Mouse (Mus musculus) olfactory bulb, adult 2 months (tissue): Measurements from ENCODE around the gene Mpc1. TPM values are rescaled to one million over a fixed set of nuclear protein-coding genes. Genes with fewer than 3 reads are reported as not detected.

Experiments
- H3K27ac ChIP-seq: fragments of 200-500 bp; 2 replicates; pipeline ENCODE4 v1.5.1; 2012; ENCODE audit warnings: low read depth, low read length; ENCODE audit not compliant: insufficient read depth
- H3K4me1 ChIP-seq: fragments of 200-500 bp; 2 replicates; pipeline ENCODE4 v1.6.1; 2012; ENCODE audit warnings: low read length; ENCODE audit not compliant: control insufficient read depth, insufficient read depth
- H3K4me3 ChIP-seq: fragments of 200-500 bp; 2 replicates; pipeline ENCODE4 v1.5.1; 2012; ENCODE audit warnings: mild to moderate bottlenecking, low read depth, low read length, moderate library complexity; ENCODE audit not compliant: insufficient read depth
- CTCF ChIP-seq: fragments of 200-500 bp; IDR thresholded peaks from 2 replicates; pipeline ENCODE4 v1.5.1; 2012; ENCODE audit warnings: low read depth, mild to moderate bottlenecking, low read length, moderate library complexity; ENCODE audit not compliant: insufficient read depth
- POLR2A ChIP-seq: fragments of 200-500 bp; IDR thresholded peaks from 2 replicates; pipeline ENCODE4 v1.6.1; 2012; ENCODE audit warnings: mild to moderate bottlenecking, low read depth, low read length, moderate library complexity; ENCODE audit not compliant: insufficient read depth
- WGBS: fragments of 180-500 bp; shearing (Covaris S2); methylation state at CpG from one replicate; pipeline ENCODE4 v1.1.7; 2018; 5-methylcytosine and 5-hydroxymethylcytosine counted together
- polyA plus RNA-seq: library from polyadenylated mRNA; stranded (reverse); fragments of >200 nt; gene quantifications from 2 replicates; pipeline ENCODE4 v1.2.4, GENCODE M21; 2012; ENCODE audit warnings: low replicate concordance; ENCODE audit not compliant: missing spikeins, insufficient read depth, insufficient read length

Mpc1 gene
- polyA plus RNA-seq: not detected in 2 replicates

DNA sequence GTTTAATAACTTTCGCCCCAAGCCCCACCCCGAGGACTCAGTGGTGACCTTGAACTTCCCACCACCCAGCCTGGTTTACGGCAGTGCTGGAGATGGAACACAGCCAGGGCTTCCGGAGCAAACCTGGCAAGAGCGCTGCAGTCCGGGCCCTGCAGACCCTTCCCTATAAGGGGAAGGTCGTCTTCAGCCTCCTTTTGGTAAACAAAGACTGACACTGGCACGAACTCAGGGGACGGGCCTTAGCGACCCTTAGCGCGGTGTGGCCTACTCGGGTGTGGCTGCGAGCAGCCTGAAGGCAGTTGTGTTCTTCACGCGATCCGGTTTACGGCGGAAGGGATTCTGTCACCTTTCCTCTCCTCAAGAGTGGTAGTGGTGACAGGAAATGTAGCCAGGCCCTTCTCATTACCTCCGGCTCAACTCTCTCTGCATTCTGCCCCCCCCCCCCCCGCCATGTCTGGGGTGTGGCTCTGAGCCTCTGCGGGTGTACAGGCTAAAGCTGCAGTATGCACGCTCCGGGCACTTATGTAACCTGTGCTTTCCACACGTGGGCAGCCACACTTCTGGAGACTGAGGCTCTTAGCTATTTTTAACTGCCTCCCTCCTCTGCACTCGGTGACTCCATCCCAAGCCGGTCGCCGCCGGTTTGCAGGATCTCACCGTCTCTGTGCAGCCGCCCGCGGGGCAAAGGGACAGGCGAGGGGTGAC lies at the start of gene Mpc1:
TSS of gene Mpc1 (plus strand) at position 84 of the 705 bp plus-strand sequence.
- Histone ChIP-seq H3K4me1 (peaks cover 12% of the 10 kb centered on the region; the same call in 1 of the 2 replicates), H3K4me3 (peak within 1 kb of the TSS; percentile 91), H3K27ac (peak within 1 kb of the TSS; percentile 97)
- WGBS: 1% methylated on average over 35 of the region's 35 CpGs
- TF ChIP-seq CTCF (no peak), POLR2A (no peak)

DNA sequence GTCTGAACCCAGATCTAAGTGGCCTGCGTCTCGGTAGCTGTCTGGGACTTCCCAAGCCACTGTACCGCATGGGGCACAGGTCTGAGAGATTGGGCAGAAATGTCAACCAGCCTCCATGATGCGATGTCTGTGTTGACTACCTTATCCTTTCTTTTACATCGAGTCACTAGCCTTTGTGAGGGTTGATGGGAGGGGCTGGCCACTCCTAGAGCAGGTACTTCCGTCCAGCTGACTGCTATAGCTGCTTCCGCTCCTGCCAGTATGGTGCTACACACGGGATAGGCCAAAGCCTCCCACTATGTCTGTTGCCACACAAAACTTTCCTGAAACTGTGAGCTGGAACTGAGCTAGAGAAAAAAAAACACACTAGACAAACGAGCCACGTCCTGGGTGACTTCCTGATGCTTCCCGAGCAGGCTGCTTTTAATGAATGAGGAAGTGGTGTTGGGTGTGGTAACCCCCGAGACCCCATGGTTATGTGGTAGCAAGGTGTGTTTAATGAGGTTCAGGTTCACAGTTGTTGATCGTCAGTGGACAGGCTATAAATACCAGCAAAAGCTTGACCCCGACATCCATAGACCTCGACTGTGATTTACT lies 49.0 kb upstream of the Mpc1 start:
- Histone ChIP-seq H3K4me3 (no peak overlapping the region), H3K4me1 (no peaks in the 10 kb centered on the region), H3K27ac (no peak overlapping the region)
- TF ChIP-seq POLR2A (no peak), CTCF (no peak)
- 82% methylated on average over 15 of the region's 15 CpGs for WGBS

DNA sequence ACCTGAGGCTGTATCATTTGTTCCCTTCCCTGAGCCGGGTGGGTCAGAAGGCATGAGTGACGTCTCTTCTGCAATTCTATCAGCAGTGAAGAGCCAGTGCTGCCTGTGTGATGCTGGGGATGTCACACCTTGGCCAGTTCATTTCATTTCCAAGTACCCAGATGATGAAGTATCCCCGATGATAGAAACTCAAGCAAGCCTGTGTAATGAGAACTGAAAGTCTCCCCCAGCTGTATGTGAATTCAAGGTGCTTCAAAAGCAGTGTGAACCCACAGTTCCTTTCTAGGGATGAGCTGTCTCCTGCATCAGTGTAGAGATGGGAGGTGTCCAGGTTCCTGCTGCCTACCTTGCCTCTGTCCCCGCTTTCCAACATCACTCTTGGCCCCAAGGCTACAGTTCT lies 48.2 kb upstream of the Mpc1 start:
- TF ChIP-seq POLR2A (no peak), CTCF (no peak)
- Histone ChIP-seq H3K4me3 (no peak overlapping the region), H3K4me1 (no peaks in the 10 kb centered on the region), H3K27ac (no peak overlapping the region)
- WGBS: 88% methylated on average over 4 of the region's 4 CpGs

DNA sequence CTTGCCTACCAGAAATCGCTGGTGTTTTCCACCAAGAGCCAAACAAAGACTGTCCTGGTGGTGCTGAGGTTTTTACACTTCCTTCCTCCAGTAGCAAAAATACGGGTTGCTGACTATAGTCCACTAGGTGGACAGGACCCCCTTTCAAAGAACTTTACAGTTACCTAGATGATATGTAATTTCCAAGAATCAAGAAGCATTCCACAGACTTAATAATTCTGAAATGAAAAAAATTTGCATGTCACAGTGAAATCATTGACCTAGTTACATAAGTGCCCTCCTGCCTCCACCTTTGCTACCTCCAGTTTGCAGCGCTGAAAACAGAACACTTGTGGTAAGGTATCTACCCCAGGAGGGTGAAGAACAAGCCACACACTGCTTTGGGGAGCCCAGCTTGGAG lies 47.0 kb upstream of the Mpc1 start, which contains the start of gene Ccr6:
TSS of gene Ccr6 (plus strand) at position 301 of the 400 bp plus-strand sequence.
- TF ChIP-seq POLR2A: no peak
- TF ChIP-seq CTCF: no peak
- 88% methylated on average over 3 of the region's 3 CpGs for WGBS
- H3K4me3 ChIP-seq: no peak within 1 kb of the TSS

DNA sequence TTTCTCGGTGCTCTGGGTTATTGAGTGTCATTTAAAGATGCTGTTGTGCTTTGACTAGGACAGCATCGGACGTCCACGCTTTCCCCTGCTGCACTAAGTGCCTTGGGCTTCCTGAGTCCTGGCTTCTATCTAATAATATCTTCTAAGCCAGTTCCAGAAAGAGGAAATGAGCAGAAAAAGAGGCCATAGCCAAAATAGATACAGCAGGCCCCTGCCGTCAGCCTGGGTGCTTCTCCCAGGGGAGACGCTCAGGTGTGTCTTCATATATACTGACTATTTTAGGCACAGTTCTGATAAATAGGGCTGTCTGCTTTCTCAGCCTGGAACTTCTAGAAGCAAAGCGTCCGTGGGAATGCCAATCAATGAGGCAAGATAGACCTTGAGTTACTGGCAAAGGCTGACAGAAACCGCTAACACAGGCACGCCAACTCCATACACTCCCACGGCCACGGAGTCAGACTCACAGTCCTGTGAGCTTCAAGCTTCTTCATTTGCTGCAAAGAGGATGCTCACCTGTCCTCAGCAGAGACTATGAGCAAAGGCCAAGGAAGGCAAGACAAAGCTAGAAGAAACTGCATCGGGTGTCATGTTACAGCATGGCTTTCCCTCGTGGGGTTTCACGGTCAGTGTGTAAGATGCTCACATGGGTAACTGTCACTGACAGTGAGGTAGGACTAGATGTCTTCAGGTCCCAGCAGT lies 44.5 kb upstream of the Mpc1 start:
- no peak overlapping the region for H3K27ac ChIP-seq
- H3K4me1 ChIP-seq: no peaks in the 10 kb centered on the region
- TF ChIP-seq POLR2A (no peak), CTCF (no peak)
- H3K4me3 ChIP-seq: no peak overlapping the region
- 83% methylated on average over 15 of the region's 15 CpGs for WGBS

More for the DNA sequence above, 47.0 kb upstream of the Mpc1 start, which contains the start of gene Ccr6:
- Histone ChIP-seq H3K4me1 (no peaks in the 10 kb centered on the region), H3K27ac (no peak within 1 kb of the TSS)

DNA sequence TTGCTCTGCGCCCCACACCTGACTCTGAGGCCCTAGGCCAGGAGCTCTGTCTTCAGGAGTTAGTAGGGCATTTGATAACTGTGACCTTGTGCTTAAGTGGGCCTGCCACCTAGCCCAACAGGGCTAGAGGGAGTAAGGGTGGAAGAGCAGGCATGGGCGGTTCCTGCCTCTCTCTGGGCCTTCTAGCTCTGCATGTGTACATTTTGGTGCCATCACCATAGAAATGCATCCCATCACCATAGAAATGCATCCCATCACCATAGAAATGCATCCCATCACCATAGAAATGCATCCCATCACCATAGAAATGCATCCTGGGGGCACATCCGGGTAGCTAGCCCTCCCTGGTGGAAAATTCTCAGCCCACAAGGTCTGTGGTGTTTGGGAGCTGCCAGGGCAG lies 43.1 kb upstream of the Mpc1 start:
- 71% methylated on average over 3 of the region's 3 CpGs for WGBS

DNA sequence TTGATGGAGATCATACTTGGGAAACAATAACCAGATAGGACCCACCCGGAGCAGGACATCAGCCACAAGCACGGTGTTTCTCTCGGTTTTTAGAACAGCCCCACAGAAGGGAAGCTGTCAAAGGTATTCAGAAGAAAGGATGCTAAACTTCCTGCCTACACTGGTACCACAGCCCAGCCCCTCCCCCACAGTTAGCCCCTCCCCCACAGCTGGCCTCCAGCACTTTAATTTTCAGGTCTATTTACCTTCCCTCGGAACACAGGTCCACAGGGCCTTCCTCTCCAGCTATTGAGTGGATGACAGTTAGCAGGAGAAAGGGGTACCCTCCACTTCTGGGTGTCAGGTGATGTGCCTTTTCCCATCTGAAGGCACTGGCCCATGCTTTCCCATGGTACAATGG lies 42.2 kb upstream of the Mpc1 start:
- 84% methylated on average over 4 of the region's 4 CpGs for WGBS
- H3K27ac ChIP-seq: no peak overlapping the region
- TF ChIP-seq CTCF: no peak
- no peak for TF ChIP-seq POLR2A

More for the DNA sequence above, 43.1 kb upstream of the Mpc1 start:
- Histone ChIP-seq H3K4me3 (no peak overlapping the region), H3K4me1 (no peaks in the 10 kb centered on the region), H3K27ac (no peak overlapping the region)
- TF ChIP-seq POLR2A: no peak
- TF ChIP-seq CTCF: no peak

DNA sequence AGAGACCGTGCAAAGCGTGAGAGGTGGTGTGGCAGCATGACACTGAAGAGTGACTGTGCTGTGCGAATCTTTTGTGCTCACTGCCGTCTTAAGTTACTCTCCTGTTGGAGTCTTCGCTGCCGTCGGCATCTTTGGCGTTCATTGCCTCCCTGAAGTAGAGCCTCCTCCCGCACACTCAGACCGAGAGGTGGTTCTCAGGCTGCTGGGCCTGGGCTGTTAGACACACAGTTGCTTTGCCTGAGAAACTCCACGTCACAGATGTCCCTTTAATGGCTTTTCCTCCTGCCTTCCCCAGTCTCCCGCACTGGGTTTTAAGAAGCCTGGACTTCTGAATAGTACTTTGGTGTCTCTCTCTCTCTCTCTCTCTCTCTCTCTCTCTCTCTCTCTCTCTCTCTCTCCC lies 41.1 kb upstream of the Mpc1 start:
- no peak overlapping the region for H3K4me3 ChIP-seq
- H3K27ac ChIP-seq: no peak overlapping the region
- no peak for TF ChIP-seq CTCF
- H3K4me1 ChIP-seq: no peaks in the 10 kb centered on the region
- 77% methylated on average over 12 of the region's 12 CpGs for WGBS

More for the DNA sequence above, 42.2 kb upstream of the Mpc1 start:
- Histone ChIP-seq H3K4me1 (no peaks in the 10 kb centered on the region), H3K4me3 (no peak overlapping the region)

DNA sequence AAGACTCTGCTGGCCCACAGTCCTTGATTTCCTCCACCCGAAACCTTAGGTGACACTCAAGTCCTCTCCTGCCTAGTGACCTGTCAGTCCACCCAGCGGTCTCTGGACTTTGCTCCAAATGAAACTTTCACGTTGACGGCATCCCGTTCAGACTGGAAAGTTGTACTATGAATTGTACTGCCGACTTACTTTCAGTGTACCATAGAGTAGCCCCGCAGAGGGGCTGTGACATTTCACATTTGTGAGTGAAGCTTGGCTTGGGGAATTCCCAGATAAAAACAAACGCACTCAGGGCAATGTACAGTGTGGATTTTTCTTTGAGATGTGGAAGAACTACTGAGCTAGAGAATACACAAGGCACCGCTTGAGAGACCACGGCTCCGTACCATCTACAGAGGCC lies 40.5 kb upstream of the Mpc1 start:
- Histone ChIP-seq H3K4me1 (no peaks in the 10 kb centered on the region), H3K4me3 (no peak overlapping the region), H3K27ac (no peak overlapping the region)
- TF ChIP-seq POLR2A: no peak
- TF ChIP-seq CTCF: no peak
- 90% methylated on average over 11 of the region's 11 CpGs for WGBS
